Mouse (Mus musculus) cerebellum, postnatal 14 days (tissue): Measurements from ENCODE around the gene Ctxn2.

Experiments
- DNase-seq, 2 experiments: peaks; one replicate each; pipeline ENCODE4 v3.0.0; 2021; ENCODE audit warnings: mixed read lengths in 2 of 2

The Ctxn2 gene

GRCm38 (mm10) chr2:125196771-125197170, 60.3 kb downstream of the Ctxn2 start:
- DNase-seq, result no peak
